Mouse (Mus musculus) forebrain, embryonic 14.5 days (tissue): Measurements from ENCODE around the gene Rin2. TPM values are rescaled to one million over a fixed set of nuclear protein-coding genes. Genes with fewer than 3 reads are reported as not detected.
"Not testable (repeated sequence)": the region's sequence is repeated elsewhere in the genome, so short reads cannot be mapped to it uniquely, and the experiment has no call there.

ENCODE experiments used
- ATAC-seq: fragments of 200-750 bp; cut with Nextera tagmentation; 2 replicates; pipeline ENCODE4 v1.8.0; 2017; ENCODE audit warnings: mild to moderate bottlenecking, moderate library complexity
- DNase-seq: peaks from one replicate; pipeline ENCODE4 v3.0.0-alpha.2; 2015; ENCODE audit warnings: low spot score
- H3K27ac ChIP-seq: fragments of 300-500 bp; sonication (generic); 2 replicates; pipeline ENCODE4 v1.5.1; 2014; ENCODE audit warnings: low read depth, mild to moderate bottlenecking, control low read depth, low read length, moderate library complexity
- H3K27me3 ChIP-seq: fragments of 300-500 bp; sonication (generic); replicated peaks from 2 replicates; pipeline ENCODE4 v1.6.1; 2014; ENCODE audit warnings: low read length, control low read depth, mixed read lengths; ENCODE audit not compliant: control insufficient read depth, insufficient read depth
- H3K36me3 ChIP-seq: fragments of 300-500 bp; sonication (generic); 2 replicates; pipeline ENCODE4 v1.6.1; 2014; ENCODE audit warnings: low read length, control low read depth; ENCODE audit not compliant: control insufficient read depth, insufficient read depth
- H3K4me1 ChIP-seq: fragments of 300-500 bp; sonication (generic); 2 replicates; pipeline ENCODE4 v1.6.1; 2014; ENCODE audit warnings: antibody characterized with exemption, low read length, control low read depth; ENCODE audit not compliant: control insufficient read depth, insufficient read depth
- H3K4me2 ChIP-seq: fragments of 300-500 bp; sonication (generic); 2 replicates; pipeline ENCODE4 v1.6.1; 2014; ENCODE audit warnings: mild to moderate bottlenecking, control low read depth, low read length
- H3K4me3 ChIP-seq: fragments of 300-500 bp; sonication (generic); 2 replicates; pipeline ENCODE4 v1.5.1; 2014; ENCODE audit warnings: low read depth, low read length, control low read depth
- H3K9ac ChIP-seq: fragments of 300-500 bp; sonication (generic); 2 replicates; pipeline ENCODE4 v1.6.1; 2014; ENCODE audit warnings: mild to moderate bottlenecking, low read length, control low read depth, moderate library complexity
- H3K9me3 ChIP-seq: fragments of 300-500 bp; sonication (generic); replicated peaks from 2 replicates; pipeline ENCODE4 v1.6.1; 2016; ENCODE audit warnings: low read length, control low read depth, mixed read lengths; ENCODE audit not compliant: control insufficient read depth
- WGBS: fragments of 180-500 bp; shearing (Covaris S2); extraction: QIAGEN DNeasy Blood & Tissue Kit; methylation state at CpG from one replicate; pipeline ENCODE4 v1.1.7; 2014; 5-methylcytosine and 5-hydroxymethylcytosine counted together
- polyA plus RNA-seq: library from polyadenylated mRNA; unstranded; fragments of >200 nt; fragmentation: Nextera tagmentation; extraction: Ambion mirVana; gene quantifications from 2 replicates; pipeline ENCODE4 v1.2.1, GENCODE M21; 2014

The Rin2 gene
- polyA plus RNA-seq, 1 experiment from 2014 or later = 9.0 TPM

DNA sequence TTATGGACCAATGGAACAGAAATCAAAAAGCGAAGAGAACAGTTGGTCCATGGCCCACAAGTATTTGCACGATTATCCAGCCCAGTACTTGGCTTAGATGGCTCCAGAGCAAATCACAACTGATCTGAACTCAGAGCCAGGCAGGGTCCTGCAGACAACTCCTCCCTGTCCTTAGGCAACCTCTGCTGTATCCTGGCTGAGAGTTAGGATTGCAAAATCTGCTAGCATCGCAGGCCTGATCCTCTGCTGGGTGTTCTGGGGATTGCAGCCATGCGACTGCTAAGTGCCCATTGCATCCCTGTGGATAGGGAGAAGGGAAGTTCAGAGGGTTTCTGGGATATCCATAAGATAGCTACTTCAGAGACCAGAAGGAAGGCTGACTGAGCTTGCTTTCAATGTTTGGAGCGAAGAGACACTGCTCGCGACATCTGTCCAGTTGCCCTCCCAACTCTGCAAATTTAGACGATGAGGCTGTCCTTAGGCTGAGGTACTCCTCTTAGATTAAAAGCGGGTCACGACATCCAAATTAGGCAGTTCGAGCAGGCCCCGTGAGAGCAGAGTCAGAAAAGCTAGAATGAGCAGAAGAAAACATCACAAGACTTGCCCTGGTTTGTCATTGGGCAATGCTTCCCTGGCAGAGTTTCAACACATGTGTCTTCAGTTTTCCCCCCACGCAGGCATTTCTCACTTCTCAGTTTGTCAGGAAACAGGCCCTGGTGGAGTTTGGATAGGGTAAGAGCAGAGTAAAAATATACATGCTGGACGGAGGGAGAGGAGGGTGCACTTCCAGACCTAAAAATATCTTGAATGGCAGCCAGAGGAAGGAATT lies 213.1 kb downstream of the Rin2 start:
- H3K27me3 ChIP-seq = no peaks in the 10 kb centered on the region
- H3K9ac ChIP-seq = no peak overlapping the region
- H3K4me1 ChIP-seq = no peaks in the 10 kb centered on the region
- H3K36me3 ChIP-seq = peaks cover 4% of the 10 kb centered on the region; the same call in 1 of the 2 replicates
- no peak for ATAC-seq
- H3K4me2 ChIP-seq = no peak overlapping the region
- peak; percentile 18 for DNase-seq
- no peaks in the 10 kb centered on the region for H3K9me3 ChIP-seq
- no peak overlapping the region for H3K4me3 ChIP-seq
- no peak overlapping the region for H3K27ac ChIP-seq
- 78% methylated on average over 14 of the region's 14 CpGs for WGBS

DNA sequence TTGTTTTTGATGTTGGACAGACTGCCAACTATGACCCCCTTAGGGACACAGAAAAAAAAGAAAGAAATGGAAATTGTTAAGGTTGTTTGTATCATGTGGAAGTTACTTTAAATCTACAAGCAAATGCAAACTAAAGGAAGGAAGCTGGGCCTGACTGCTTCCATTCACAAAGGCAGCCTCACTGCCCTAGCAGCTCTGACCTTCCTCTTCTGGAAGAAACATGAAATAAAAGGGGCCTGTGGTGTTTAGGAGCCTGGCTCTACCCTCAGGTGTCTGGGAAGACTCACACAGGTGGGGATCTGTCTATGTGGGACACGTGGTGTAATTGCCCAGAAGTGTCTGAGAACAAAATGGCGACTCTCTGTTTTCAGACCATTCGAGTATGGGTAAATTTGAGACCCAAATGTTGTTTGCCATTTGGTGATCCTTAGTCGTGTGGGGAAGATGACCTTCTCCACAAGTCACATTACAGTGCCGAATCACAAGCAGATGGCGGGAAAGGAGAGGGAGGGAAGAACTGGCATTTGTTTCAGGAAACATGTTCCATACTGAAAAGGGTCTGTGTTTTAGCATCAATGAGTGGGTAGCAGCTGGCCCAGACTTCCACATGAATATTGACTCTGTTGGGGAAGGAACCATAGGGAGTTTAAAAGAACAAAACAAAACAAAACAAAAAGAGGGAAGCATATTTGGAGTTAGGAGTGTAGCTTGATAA lies 213.9 kb downstream of the Rin2 start:
- DNase-seq (no peak), ATAC-seq (no peak)
- Histone ChIP-seq H3K4me2 (no peak overlapping the region), H3K36me3 (peaks cover 4% of the 10 kb centered on the region; the same call in 1 of the 2 replicates), H3K27ac (no peak overlapping the region), H3K27me3 (no peaks in the 10 kb centered on the region), H3K4me1 (no peaks in the 10 kb centered on the region), H3K4me3 (no peak overlapping the region), H3K9ac (no peak overlapping the region), H3K9me3 (no peaks in the 10 kb centered on the region)
- 79% methylated on average over 6 of the region's 6 CpGs for WGBS

DNA sequence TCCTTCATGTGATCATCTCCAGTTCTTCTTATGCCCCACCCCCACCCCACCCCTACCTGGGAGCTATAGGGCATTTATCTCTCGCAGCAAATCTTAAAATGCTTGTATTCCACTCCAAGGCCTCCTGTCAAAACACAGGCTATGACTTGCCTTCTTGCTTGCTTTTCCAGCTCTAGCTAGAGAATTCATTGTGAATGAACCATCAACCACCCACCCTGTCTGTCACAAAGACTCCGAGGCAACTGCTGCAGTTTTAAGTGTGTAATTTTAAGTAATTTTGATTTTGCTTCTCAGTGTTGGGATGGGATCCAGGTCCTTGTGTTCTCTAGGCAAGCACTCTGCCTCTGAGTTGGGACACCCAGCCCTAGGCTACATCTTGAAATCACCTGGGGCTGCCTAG lies 215.6 kb downstream of the Rin2 start:
- WGBS = 83% methylated on average over 2 of the region's 2 CpGs
- H3K27me3 ChIP-seq = no peaks in the 10 kb centered on the region
- no peaks in the 10 kb centered on the region for H3K9me3 ChIP-seq
- peaks cover 4% of the 10 kb centered on the region; the same call in 1 of the 2 replicates for H3K36me3 ChIP-seq
- H3K9ac ChIP-seq = no peak overlapping the region
- no peak overlapping the region for H3K4me3 ChIP-seq
- ATAC-seq (no peak), DNase-seq (no peak)
- no peak overlapping the region for H3K27ac ChIP-seq
- H3K4me2 ChIP-seq = no peak overlapping the region
- H3K4me1 ChIP-seq = no peaks in the 10 kb centered on the region

DNA sequence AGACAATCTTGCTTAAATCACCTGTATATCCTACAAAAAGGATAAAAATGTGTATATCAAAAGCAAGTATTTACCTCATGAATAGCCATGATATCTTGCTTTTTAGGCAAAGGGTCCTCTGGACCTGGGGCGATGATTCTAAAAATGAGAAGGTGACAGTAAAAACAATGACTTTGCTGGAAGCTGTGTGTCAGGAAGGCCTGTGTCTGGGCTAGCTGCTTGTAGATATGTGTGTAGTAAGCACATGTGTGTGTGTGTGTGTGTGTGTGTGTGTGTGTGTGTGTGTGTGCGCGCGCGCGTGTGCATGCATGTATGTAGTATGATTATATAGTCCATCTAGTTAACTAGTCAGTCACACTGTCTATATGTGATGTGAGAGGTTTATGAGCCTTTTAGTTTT lies 218.7 kb downstream of the Rin2 start:
- Histone ChIP-seq H3K27ac (no peak overlapping the region), H3K4me2 (no peak overlapping the region), H3K9ac (no peak overlapping the region), H3K4me3 (no peak overlapping the region), H3K36me3 (no peaks in the 10 kb centered on the region), H3K9me3 (no peaks in the 10 kb centered on the region), H3K27me3 (no peaks in the 10 kb centered on the region), H3K4me1 (no peaks in the 10 kb centered on the region)
- DNase-seq (no peak), ATAC-seq (no peak)
- 98% methylated on average over 6 of the region's 6 CpGs for WGBS

DNA sequence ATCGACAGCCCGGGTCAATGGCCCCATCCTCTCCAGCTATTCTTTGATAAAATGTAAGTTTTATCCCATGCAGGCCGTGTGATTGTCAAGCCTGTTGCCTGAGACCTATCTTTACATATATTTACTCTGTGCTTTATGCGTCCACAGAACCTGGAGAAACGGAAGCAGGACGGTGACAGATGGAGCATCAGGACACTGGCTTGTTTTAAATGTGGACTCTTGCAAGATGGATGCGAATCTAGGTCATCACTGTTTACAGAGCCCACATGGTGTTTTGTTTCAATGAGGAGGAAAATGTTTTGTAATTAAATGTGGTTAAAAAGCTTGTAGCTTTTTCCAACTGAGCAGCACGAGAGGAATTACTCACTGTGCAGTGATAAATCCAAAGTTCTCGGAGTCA lies 223.1 kb downstream of the Rin2 start:
- 83% methylated on average over 9 of the region's 9 CpGs for WGBS
- ATAC-seq = no peak

DNA sequence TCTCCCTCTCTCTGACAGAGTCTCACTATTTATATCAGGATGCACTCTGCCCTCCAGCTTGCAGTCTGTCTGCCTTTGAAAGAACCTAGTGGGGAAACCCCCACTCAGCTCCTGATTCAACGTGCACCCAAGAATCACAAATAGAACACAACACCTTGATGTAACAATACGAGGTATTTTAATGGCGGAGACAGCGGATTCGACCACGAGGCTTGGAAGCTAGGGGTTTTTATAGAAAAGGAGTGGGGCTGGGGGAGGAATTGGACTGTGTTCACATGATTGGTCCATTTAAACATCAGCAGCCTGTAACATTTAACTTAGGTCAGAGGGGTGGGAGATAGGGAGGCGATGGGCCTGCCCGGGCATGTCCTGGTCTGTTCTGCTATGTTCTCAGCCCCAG lies 225.3 kb downstream of the Rin2 start:
- not testable (repeated sequence) for ATAC-seq, H3K9me3 ChIP-seq, H3K4me3 ChIP-seq, DNase-seq, H3K9ac ChIP-seq, H3K27ac ChIP-seq, H3K36me3 ChIP-seq, H3K27me3 ChIP-seq, H3K4me2 ChIP-seq
- H3K4me1 ChIP-seq = peaks cover 10% of the 10 kb centered on the region; the same call in 1 of the 2 replicates
- 79% methylated on average over 7 of the region's 8 CpGs for WGBS

More for the DNA sequence above, 223.1 kb downstream of the Rin2 start:
- no peak overlapping the region for H3K27ac ChIP-seq
- no peaks in the 10 kb centered on the region for H3K27me3 ChIP-seq
- H3K4me3 ChIP-seq = no peak overlapping the region
- H3K9me3 ChIP-seq = no peaks in the 10 kb centered on the region
- no peaks in the 10 kb centered on the region for H3K36me3 ChIP-seq
- no peak for DNase-seq
- H3K9ac ChIP-seq = no peak overlapping the region
- no peaks in the 10 kb centered on the region for H3K4me1 ChIP-seq
- no peak overlapping the region for H3K4me2 ChIP-seq

DNA sequence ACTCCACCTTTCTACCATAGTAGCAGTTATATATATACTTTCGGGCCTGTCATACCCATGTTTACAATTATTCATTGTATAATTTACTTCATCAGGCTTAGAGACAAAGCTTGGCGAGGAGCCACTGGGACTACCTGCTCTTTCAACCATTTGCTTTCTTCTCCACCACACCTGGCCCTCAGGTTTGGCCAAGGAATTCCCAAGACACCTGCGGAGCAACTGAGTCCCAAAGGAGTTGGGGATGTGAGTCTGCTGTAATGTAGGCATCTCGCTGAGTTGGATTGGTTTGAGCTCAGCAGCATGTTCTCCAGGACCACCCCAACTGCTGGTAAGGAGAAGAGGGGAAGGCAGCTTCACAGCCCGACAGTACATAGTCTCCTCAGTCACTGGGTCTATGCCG lies 226.8 kb downstream of the Rin2 start, which contains the start of gene Naa20:
Gene Naa20, plus strand, starts transcription at position 239 of the 400 bp plus-strand sequence.
- peak within 1 kb of the TSS; percentile 37 for H3K4me2 ChIP-seq
- ATAC-seq (no peak), DNase-seq (no peak)
- H3K4me3 ChIP-seq = peak within 1 kb of the TSS; percentile 96
- 85% methylated on average over 6 of the region's 6 CpGs for WGBS
- no peaks in the 10 kb centered on the region for H3K9me3 ChIP-seq
- peak within 1 kb of the TSS; percentile 95 for H3K9ac ChIP-seq
- H3K36me3 ChIP-seq = peaks cover 2% of the 10 kb centered on the region; the same call in 1 of the 2 replicates
- H3K27me3 ChIP-seq = no peaks in the 10 kb centered on the region
- H3K27ac ChIP-seq = no peak within 1 kb of the TSS
- peaks cover 10% of the 10 kb centered on the region; the same call in 1 of the 2 replicates for H3K4me1 ChIP-seq

DNA sequence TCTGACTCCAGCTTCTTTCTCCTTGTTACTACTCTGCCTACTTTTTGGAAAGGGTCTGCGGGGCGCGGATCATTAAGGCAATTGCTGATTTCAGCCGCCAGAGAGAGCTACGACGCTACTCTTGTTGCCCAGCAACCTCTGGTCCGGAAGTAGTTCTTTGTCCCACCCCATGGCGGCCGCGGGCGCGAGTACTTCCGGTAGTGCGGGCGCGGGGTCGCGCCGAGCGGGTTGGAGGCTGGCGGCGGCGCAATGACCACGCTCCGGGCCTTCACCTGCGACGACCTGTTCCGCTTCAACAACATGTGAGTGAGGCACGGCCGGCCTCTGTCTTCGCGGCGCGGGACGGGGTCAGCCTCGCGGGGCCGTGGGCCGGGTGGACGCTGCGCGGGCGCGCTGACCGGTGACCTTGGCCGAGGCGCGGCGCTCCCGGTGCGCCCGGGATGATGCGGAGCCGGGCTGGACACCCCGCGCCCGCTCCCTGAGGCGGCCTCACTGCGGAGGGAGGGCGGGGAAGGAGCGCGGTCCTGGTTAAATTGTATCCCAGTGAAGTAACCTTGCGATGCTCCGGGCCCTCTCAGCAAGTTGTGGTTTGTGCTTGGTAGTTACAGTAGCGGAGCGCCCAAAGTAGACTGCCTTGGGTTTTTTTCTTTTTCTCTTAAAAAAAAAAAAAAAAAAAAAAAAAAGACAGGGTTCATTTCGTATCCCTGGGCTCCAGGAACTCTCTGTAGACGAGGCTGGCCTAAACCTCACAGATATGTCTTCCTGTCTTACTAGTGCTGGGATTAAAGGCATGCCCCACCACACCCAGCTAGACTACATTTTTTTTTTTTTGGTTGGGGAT lies 228.3 kb downstream of the Rin2 start:
- ATAC-seq (peak; percentile 98), DNase-seq (peak; percentile 96)
- Histone ChIP-seq H3K9ac (peak overlapping the region; percentile 95), H3K27me3 (no peaks in the 10 kb centered on the region), H3K36me3 (peaks cover 6% of the 10 kb centered on the region; the same call in 1 of the 2 replicates), H3K4me3 (peak overlapping the region; percentile 96), H3K27ac (peak overlapping the region; percentile 68; the same call in 1 of the 2 replicates), H3K4me2 (peak overlapping the region; percentile 71), H3K9me3 (no peaks in the 10 kb centered on the region), H3K4me1 (peaks cover 10% of the 10 kb centered on the region; the same call in 1 of the 2 replicates)
- WGBS = under 1% methylated on average over 67 of the region's 68 CpGs
